Mouse (Mus musculus): Measurements from ENCODE around the gene Gsn.

DNA sequence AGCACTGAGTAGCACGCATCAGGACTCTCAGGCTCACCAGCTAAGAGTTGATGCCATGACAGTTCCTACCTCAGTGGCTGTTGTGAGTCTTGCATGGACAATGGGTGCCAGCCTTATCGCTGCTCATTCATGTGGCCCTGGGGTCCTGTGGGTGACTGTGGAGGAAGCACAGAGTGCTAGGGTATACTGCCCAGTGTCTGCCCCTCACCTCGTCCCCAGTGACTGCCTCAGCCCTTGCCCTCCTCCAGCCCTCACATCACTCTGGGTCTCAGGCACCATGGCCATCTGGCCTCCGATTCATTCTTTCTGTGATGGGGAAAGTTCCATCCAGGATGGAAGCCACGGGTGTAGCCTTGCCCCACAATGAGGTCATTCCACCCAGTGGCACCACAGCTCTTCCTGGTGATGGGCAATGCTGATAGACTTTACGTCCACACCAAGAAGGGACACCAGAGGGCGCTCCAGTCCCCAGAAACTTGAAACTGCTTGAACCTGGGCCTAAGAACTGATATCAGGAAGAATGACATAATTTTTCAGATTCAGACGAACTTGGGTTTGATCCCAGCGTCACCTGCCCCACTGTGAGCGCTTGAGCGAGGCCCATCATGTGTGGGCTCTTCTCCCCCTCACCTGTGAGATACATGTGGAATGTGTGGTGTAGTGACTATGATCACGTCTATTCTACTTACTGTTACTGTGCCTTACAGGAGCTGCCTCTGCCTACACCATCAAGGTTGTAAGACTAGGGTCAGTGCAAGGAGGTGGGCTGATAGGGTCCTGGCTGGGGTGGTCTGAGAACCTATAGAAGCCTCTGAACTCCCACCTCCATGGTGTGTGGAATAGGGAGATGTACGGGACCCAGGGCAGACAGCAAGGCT is 32.8 kb downstream of the Gsn start:
- peak; percentile 88 for TF ChIP-seq CTCF (IDR thresholded peaks at IDR 0.05; ENCODE audit: extremely low read depth, insufficient read depth, low read length)
- TF ChIP-seq POLR2A (IDR thresholded peaks at IDR 0.05; ENCODE audit: extremely low read depth, insufficient read depth, low read length): no peak

All from cortical plate, adult 2 months (tissue).